Mouse (Mus musculus) E14TG2a.4 (cell line): ENCODE data around the gene Pkp4.

Experiments used
- H3K27me3 ChIP-seq: 2 replicates; pipeline ENCODE4 v1.6.1; 2014; ENCODE audit warnings: low read length, control low read depth; ENCODE audit not compliant: insufficient read depth
- H3K36me3 ChIP-seq: 2 replicates; pipeline ENCODE4 v1.6.1; 2014; ENCODE audit warnings: low read length, control low read depth; ENCODE audit not compliant: insufficient read depth
- H3K4me1 ChIP-seq: replicated peaks from 2 replicates; pipeline ENCODE4 v1.6.1; 2014; ENCODE audit warnings: low read depth, low read length, control low read depth
- H3K4me3 ChIP-seq: replicated peaks from 2 replicates; pipeline ENCODE4 v1.5.1; 2014; ENCODE audit warnings: mild to moderate bottlenecking, low read length
- H3K9me3 ChIP-seq: 2 replicates; pipeline ENCODE4 v1.6.1; 2014; ENCODE audit warnings: low read length, control low read depth
- CTCF ChIP-seq: conservative IDR thresholded peaks from 2 replicates; pipeline ENCODE4 v1.5.1; 2014; ENCODE audit warnings: low read length
- NANOG ChIP-seq: IDR thresholded peaks from 2 replicates; pipeline ENCODE4 v1.6.1; 2014; ENCODE audit warnings: borderline replicate concordance, low read length, mixed read lengths
- POU5F1 ChIP-seq: IDR thresholded peaks from 2 replicates; pipeline ENCODE4 v1.6.1; 2014; ENCODE audit warnings: low read length, borderline replicate concordance

Gene Pkp4

DNA sequence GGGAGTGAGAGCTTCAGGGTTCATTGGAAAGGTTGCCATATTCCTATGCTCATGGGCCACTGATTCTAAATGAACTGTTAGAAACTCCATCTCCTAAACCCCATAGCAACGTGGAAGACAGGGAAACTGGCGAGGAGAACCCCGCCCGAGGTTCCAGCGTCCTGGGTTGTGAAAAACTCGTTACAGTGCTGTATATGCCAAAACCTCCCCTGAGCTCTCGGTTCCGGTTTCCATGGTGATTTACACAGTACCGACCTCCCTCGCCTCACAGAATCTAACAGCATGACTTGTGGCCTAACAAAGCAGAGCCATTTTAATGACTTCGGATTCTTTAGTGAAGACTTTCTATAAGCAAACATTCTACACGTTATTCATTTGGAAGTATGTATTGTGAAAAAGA is 141.0 kb downstream of the Pkp4 start:
- H3K4me3 ChIP-seq: no peak overlapping the region
- H3K27me3 ChIP-seq: no peaks in the 10 kb centered on the region
- peaks cover 22% of the 10 kb centered on the region for H3K4me1 ChIP-seq
- no peaks in the 10 kb centered on the region for H3K9me3 ChIP-seq
- H3K36me3 ChIP-seq: peaks cover 64% of the 10 kb centered on the region
- no peak for TF ChIP-seq POU5F1
- no peak for TF ChIP-seq CTCF
- no peak for TF ChIP-seq NANOG

DNA sequence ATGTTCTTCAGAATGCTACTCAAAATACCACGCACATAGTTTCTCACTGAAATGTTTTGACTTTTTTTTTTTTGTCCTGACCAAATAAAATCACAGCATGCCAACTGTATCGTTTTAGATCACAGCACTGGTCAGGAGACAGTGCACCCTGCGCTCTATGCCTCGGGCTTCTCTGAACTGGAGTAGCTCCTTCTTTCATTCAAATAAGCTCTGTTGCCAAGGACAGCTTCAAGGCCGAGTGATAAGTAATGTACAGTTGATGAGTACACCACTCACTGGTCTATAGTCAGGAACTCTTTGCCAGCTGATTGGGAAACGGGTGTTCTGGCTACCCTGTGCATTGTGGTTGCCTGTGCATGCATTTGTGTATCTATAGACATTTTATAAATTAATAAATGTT is 141.8 kb downstream of the Pkp4 start:
- TF ChIP-seq CTCF: no peak
- no peak for TF ChIP-seq POU5F1
- TF ChIP-seq NANOG: no peak

DNA sequence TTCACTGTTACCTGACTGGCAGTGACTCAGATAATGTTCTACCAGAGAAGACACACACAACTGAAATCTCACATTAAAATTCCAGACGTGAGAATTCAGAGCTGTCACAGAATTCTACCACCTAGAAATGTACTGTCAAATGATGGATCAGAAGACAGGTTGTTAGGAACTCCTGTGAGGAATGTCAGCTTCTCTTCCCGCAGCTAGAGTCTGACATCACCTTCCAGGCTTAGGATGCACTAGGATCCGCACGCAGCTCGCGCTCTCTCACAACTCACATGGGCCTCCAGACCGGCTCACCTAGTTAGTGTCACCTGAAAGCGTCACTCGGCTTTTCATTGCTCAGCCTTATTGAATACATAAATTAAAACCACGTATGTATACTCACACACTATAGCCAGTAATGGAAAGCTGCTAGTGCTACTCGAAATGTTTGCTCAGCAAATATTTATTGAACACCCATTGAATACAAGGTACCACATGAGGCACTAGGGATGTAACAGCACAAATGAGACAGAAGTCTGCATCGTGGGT is 142.9 kb downstream of the Pkp4 start:
- no peaks in the 10 kb centered on the region for H3K27me3 ChIP-seq
- peaks cover 73% of the 10 kb centered on the region for H3K36me3 ChIP-seq
- H3K4me3 ChIP-seq: no peak overlapping the region
- no peaks in the 10 kb centered on the region for H3K9me3 ChIP-seq
- peaks cover 36% of the 10 kb centered on the region for H3K4me1 ChIP-seq
- TF ChIP-seq NANOG (no peak), POU5F1 (no peak), CTCF (no peak)

More for the DNA sequence above, 141.8 kb downstream of the Pkp4 start:
- Histone ChIP-seq H3K27me3 (no peaks in the 10 kb centered on the region), H3K4me1 (peaks cover 26% of the 10 kb centered on the region), H3K9me3 (no peaks in the 10 kb centered on the region), H3K4me3 (no peak overlapping the region), H3K36me3 (peaks cover 67% of the 10 kb centered on the region)

DNA sequence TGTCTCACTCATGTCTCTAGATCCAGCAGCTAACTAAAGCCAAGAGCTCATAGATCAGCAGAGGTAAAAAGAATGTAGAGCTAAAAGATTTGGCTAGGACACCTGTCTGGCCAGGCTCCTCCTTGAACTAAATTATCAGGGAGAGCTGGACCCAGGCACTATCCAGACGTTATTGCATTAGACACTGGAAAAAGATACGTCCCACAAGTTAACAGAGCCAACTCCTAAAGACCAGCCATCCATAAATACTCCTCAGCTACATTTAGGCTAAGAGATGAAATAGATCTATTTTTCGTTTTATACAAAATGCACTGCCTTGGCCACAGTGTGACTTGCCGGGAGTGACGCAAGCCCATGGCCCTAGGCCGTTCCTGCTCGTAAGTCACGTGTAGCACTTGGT is 146.7 kb downstream of the Pkp4 start:
- peaks cover 17% of the 10 kb centered on the region for H3K4me1 ChIP-seq
- H3K9me3 ChIP-seq: no peaks in the 10 kb centered on the region
- no peaks in the 10 kb centered on the region for H3K27me3 ChIP-seq
- H3K36me3 ChIP-seq: peaks cover 97% of the 10 kb centered on the region
- H3K4me3 ChIP-seq: no peak overlapping the region
- TF ChIP-seq POU5F1: no peak
- TF ChIP-seq NANOG: no peak
- no peak for TF ChIP-seq CTCF

DNA sequence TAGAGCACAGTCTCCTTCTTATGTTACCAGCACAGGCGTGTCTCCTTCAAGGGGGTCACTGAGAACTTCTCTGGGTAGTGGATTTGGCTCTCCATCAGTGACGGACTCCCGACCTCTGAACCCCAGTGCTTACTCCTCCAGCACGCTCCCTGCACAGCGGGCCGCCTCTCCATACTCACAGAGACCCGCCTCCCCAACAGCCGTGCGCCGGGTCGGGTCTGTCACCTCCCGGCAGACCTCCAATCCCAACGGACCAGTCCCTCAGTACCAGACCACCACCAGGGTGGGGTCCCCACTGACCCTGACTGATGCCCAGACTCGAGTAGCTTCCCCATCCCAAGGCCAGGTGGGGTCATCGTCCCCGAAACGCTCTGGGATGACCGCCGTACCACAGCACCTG is 147.4 kb downstream of the Pkp4 start:
- no peak for TF ChIP-seq POU5F1
- TF ChIP-seq NANOG: no peak
- TF ChIP-seq CTCF: no peak
- Histone ChIP-seq H3K9me3 (no peaks in the 10 kb centered on the region), H3K4me1 (peaks cover 17% of the 10 kb centered on the region), H3K4me3 (0 out of 2 replicates have a peak overlapping the region, but pooled peaks have one; percentile 37), H3K36me3 (peaks cover 97% of the 10 kb centered on the region), H3K27me3 (no peaks in the 10 kb centered on the region)

DNA sequence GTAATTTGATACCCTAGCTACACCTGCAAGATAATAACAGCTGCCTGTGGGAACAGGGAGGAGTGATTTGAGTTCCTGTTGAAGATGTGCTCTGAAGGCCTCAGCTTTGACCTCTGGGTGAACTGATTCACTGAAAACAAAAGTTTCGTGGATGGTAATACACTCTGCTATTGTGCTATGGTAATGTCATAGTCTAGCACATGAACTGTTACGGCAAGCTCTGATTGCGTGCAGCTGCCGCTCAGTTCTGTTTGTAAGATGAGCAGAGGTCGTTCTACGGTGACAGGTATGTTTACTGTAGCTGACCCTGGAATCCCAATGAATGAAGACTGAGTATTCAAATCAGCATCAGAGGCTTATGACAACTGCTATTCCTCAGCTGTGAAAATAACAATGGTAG is 152.6 kb downstream of the Pkp4 start:
- no peaks in the 10 kb centered on the region for H3K27me3 ChIP-seq
- peaks cover 97% of the 10 kb centered on the region for H3K36me3 ChIP-seq
- H3K9me3 ChIP-seq: no peaks in the 10 kb centered on the region
- H3K4me1 ChIP-seq: peaks cover 13% of the 10 kb centered on the region
- H3K4me3 ChIP-seq: no peak overlapping the region
- TF ChIP-seq NANOG (no peak; the same call in 1 of the 2 replicates), POU5F1 (no peak), CTCF (no peak)

DNA sequence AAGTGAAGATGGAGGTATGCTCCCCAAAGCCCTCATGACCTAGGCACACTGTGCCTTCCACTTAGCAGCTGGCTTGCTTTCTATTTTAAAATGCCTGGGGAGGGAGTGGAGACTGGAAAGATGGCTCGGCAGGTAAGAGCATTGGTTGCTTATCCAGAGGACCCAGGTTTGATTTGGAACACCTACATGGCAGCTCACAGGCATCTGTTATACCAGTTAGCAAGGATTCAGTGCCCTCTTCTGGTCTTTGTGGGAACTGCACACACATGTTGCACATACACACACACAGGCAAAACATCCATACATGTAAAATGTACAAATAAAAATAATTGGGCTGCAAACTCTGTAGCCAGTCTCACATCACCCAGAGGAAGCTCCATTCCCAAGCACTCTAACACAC is 158.0 kb downstream of the Pkp4 start:
- TF ChIP-seq CTCF: peak; percentile 62
- TF ChIP-seq POU5F1: no peak
- no peak overlapping the region for H3K4me3 ChIP-seq
- peaks cover 99% of the 10 kb centered on the region for H3K36me3 ChIP-seq
- no peaks in the 10 kb centered on the region for H3K27me3 ChIP-seq
- H3K9me3 ChIP-seq: peaks cover 44% of the 10 kb centered on the region
- peaks cover 3% of the 10 kb centered on the region for H3K4me1 ChIP-seq

DNA sequence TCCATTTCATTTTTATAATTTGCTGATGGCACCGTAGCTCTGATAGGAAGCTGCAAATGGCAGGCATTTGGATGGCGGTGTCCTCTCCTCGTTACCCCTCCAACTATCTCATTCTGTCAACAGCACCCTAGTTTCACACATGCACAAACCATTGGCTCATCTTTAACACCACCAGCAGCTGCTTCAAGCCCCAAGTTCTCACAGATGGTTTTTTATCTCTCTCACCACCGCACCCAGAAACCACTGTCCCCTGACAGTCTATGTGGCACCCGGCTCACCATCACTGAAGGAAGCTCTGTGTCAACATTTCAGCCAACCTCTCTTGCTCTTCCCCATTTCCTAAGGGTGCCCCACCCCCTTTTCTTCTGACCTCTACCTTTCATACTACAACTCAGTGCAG is 167.3 kb downstream of the Pkp4 start:
- Histone ChIP-seq H3K9me3 (no peaks in the 10 kb centered on the region), H3K36me3 (peaks cover 88% of the 10 kb centered on the region), H3K27me3 (no peaks in the 10 kb centered on the region), H3K4me3 (no peak overlapping the region), H3K4me1 (no peaks in the 10 kb centered on the region)
- TF ChIP-seq POU5F1 (no peak), NANOG (no peak), CTCF (no peak)

DNA sequence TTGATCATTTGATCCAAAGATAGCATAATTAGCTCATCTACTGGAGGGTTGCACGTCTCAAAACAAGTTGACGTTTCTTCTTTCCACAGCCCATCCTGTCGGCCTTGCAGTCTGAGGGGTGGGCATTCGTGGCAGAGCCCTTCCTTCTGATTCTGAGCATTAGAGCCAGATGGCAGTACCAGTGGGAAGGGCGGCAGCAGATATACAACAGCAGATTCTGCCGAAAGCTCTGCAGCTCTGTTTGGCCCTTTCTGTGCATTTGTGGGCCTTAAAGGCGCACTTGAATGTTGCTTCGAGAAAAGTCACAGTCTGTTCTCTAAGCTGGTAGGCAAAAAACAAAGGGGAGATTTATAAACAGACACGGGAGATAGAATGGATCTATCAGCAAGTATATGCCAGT is 170.4 kb downstream of the Pkp4 start:
- Histone ChIP-seq H3K36me3 (peaks cover 88% of the 10 kb centered on the region), H3K4me3 (no peak overlapping the region), H3K9me3 (no peaks in the 10 kb centered on the region), H3K4me1 (no peaks in the 10 kb centered on the region), H3K27me3 (no peaks in the 10 kb centered on the region)
- TF ChIP-seq POU5F1: no peak
- TF ChIP-seq NANOG: no peak
- TF ChIP-seq CTCF: no peak
